Mouse (Mus musculus): ENCODE results near the gene Abcc3.

Abcc3 gene

DNA sequence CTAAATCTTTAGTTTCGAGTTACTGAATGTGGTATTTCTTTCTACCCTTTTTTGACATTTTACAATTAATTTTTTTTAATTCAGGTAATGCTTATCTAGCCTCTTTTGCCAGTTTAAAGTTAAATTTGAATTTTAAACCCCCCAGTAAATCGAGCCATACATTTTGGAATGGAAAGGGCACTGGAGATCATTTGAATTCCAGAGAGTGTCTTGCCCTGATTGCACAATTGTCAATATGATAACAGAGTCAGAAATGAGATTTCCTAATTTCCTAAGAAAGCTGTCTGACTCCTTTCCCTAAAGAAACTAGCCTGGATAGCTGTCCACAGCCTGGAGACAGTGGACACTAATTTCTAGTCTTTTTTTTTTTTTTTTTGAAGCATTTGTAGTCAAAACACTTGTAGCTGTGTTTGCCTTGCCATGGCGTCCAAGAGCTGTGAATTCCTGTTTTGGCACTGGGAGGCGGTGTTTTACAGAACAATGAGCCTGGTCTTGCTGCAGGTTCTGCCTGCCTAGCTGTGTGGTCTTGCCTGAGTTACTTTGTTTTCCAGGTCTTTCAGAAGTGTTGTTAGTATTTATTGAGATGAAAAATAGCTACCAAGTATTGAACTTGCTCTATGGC lies 63.4 kb downstream of the Abcc3 start:
- Histone ChIP-seq H3K36me3 (ENCODE audit: control insufficient read depth, insufficient read depth, low read length, poor library complexity, severe bottlenecking) (peaks cover 3% of the 10 kb centered on the region), H3K27me3 (ENCODE audit: control insufficient read depth, insufficient read depth, low read length, poor library complexity, severe bottlenecking) (no peaks in the 10 kb centered on the region)
- DNase-seq (ENCODE audit: low read depth, low spot score), result peak; percentile 51

DNA sequence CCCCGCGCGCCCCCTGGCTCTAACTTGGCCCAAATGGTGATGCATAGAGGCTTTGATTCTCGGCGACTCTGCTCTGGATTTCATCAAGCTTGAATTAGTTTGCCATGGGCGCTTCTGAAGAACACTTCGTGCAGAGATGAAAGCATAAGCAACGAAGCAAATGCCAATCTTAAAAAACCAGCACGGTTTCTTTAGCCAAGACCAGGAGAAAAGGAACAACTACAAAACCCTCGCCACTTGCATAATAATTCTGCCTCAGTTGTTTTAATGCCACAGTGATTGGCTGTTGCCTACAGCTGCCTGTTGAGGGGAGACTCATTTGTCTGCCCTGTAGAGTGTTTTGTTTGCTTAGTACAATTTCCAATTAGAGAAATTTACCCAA lies 64.2 kb downstream of the Abcc3 start:
- Histone ChIP-seq H3K27me3 (ENCODE audit: control insufficient read depth, insufficient read depth, low read length, poor library complexity, severe bottlenecking) (no peaks in the 10 kb centered on the region), H3K36me3 (ENCODE audit: control insufficient read depth, insufficient read depth, low read length, poor library complexity, severe bottlenecking) (no peaks in the 10 kb centered on the region)
- no peak for DNase-seq (ENCODE audit: low read depth, low spot score)

DNA sequence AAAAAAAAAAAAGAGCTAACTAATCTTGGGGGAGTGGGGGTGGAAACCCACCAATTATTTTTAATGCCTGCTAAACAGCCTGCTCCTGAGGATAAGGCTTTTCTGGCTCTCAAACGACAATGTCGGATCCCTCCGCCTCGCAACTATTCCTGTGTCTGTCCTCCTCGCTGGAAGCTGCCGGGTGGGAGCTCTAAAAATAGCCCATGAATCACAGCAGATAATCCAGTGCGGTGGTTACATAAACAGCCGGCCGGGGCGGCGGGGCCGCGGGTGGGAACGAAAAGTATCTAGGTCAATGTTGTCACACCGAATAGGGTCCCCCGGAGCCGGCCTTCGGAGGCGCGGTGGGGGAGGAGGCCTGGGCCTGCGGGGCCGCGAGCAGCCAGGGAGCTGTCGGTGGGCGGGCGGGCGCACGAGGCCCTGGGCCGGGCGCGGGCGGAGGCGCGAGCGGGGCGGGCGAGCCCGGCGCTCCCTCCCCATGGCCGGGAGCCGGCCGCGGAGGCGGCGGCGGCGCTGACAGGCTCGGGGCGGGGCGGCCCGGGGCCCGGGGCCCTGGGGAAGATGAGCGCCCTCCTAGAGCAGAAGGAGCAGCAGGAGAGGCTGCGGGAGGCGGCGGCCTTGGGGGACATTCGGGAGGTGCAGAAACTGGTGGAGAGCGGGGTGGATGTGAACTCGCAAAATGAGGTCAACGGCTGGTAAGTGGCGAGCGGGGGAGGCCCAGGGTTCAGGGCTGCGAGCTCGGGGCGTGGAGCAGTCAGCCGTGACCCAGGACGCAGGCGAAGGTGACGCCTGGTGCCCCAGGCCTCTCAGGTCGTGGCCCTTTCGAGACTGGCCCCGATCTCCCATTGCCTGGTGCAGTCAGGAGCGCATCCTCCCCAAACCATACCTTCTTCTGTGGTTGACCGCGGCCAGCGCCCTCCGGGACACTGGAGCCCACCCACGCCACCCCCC lies 64.8 kb downstream of the Abcc3 start, which contains the start of gene Ankrd40:
Ankrd40 (plus strand) TSS at position 309 of the 951 bp plus-strand sequence.
- no peaks in the 10 kb centered on the region for H3K27me3 ChIP-seq (ENCODE audit: control insufficient read depth, insufficient read depth, low read length, poor library complexity, severe bottlenecking)
- DNase-seq (ENCODE audit: low read depth, low spot score), result peak; percentile 88
- H3K36me3 ChIP-seq (ENCODE audit: control insufficient read depth, insufficient read depth, low read length, poor library complexity, severe bottlenecking), result no peaks in the 10 kb centered on the region

DNA sequence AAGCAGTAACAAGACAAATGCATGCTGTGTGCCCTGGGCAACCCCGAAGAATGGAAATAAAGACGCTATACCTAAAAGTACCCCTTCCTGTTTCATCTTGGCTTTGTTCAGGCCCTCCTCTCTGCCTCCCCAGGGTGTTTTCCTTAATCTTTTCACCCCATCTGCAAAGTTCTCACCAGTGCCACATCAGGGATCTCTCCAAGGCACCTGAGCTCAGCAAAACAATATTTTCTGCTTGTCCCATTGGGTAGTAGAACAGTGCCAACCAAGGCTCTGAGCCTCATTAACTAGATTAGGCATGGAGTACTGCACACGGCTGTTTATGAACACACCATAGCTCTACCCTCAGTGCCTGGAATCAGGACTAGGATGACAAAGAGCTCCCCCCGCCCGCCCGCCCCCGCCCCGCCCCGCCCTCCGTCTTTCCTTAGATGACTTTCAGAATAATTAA lies 65.8 kb downstream of the Abcc3 start:
- H3K36me3 ChIP-seq (ENCODE audit: control insufficient read depth, insufficient read depth, low read length, poor library complexity, severe bottlenecking), result no peaks in the 10 kb centered on the region
- H3K27me3 ChIP-seq (ENCODE audit: control insufficient read depth, insufficient read depth, low read length, poor library complexity, severe bottlenecking), result no peaks in the 10 kb centered on the region
- no peak for DNase-seq (ENCODE audit: low read depth, low spot score)

DNA sequence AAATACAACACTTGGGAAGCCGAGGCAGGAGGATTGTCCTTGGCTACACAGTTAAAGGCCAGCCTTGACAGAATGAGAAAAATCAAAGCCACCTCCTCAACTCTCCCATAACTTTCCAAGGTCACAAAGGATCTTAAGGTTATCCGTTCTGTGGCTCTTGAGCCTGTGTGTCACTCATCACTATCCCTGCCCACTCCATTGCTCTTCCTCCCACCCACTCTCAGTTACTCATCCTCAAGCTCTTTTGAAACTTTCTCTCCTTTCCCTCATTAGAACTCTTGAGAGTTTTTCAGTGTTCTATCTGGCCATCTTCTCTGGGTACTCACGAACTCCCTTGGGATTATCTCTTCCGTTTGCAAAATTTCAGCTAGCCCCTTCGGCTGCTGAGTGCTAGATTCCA lies 68.2 kb downstream of the Abcc3 start:
- H3K27me3 ChIP-seq (ENCODE audit: control insufficient read depth, insufficient read depth, low read length, poor library complexity, severe bottlenecking), result no peaks in the 10 kb centered on the region
- H3K36me3 ChIP-seq (ENCODE audit: control insufficient read depth, insufficient read depth, low read length, poor library complexity, severe bottlenecking), result no peaks in the 10 kb centered on the region

DNA sequence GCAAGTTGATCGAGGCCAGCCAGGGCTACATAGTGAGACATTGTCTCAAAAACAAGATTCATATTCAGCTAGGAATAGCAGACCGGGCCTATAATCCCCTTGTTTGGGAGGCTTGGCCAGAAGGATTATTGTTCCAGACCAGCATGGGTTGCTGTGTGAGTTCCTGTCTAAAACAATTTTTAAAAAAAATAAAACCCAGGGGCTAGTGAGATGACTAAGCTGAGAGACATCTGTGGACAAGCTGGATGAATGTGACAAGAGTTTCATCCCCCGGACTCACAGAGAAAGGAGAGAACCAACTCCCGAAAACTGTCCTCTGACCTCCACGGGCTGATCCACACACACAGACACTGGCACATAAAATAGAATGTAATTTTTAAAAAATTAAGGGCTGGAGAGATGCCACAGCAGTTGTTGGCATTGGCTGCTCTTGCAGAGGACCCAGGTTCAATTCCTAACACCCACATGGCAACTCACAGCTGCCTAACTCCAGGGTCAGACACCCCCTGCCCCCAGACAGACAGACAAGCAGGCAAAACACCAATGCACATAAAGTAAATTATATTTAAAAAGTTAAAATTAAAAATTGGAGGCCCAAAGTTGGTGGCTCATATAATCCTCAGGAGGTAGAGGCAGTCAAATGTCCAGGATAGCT lies 69.4 kb downstream of the Abcc3 start:
- peaks cover 3% of the 10 kb centered on the region; the same call in 1 of the 2 replicates for H3K36me3 ChIP-seq (ENCODE audit: control insufficient read depth, insufficient read depth, low read length, poor library complexity, severe bottlenecking)
- DNase-seq (ENCODE audit: low read depth, low spot score), result no peak
- H3K27me3 ChIP-seq (ENCODE audit: control insufficient read depth, insufficient read depth, low read length, poor library complexity, severe bottlenecking), result no peaks in the 10 kb centered on the region

More for the DNA sequence above, 68.2 kb downstream of the Abcc3 start:
- no peak for DNase-seq (ENCODE audit: low read depth, low spot score)

DNA sequence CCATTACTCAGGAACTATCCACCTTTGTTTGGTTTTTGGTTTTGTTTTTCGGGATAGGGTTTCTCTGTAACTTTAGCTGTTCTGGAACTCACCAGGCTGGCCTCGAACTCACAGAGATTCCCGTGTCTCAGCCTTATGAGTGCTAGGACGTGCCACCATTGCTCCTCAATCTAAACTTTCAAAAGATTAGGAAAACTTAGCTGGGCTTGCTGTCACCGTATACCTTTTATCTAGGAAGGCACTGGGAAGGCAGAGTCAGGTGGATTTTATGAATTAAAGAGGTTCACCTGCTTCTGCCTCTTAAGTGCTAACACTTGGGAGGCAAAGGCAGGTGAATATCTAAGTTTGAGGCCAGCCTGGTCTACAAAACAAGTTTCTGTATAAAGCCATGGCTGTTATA lies 70.2 kb downstream of the Abcc3 start:
- DNase-seq (ENCODE audit: low read depth, low spot score), result no peak
- Histone ChIP-seq H3K27me3 (ENCODE audit: control insufficient read depth, insufficient read depth, low read length, poor library complexity, severe bottlenecking) (no peaks in the 10 kb centered on the region), H3K36me3 (ENCODE audit: control insufficient read depth, insufficient read depth, low read length, poor library complexity, severe bottlenecking) (peaks cover 3% of the 10 kb centered on the region; the same call in 1 of the 2 replicates)

DNA sequence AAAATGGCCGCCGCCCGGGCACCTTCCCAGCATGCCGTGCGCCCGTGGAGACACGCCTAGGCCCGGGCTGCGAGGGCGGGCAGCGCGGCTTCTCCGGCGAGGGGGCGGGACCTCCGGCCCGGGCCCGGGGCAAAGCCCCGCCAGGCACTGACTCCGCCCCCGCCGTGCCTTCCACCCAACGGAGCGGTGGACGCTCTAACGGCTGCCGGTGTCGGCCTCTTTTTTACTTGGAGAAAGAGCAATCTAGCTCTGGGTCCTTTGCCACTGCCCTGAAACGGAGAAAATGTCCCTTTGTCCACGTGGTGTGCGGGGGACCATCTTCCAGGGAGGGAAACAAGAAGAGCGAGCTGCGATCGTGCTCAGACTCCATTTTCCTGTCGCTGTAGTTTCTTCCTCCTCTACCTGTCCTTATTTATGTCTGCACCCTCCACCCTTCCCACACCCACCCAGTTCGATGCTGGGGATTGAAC lies 70.8 kb downstream of the Abcc3 start, which contains the start of gene Luc7l3:
Luc7l3 (minus strand) TSS at position 58 of the 470 bp plus-strand sequence.
- DNase-seq (ENCODE audit: low read depth, low spot score), result peak; percentile 94
- Histone ChIP-seq H3K27me3 (ENCODE audit: control insufficient read depth, insufficient read depth, low read length, poor library complexity, severe bottlenecking) (no peaks in the 10 kb centered on the region), H3K36me3 (ENCODE audit: control insufficient read depth, insufficient read depth, low read length, poor library complexity, severe bottlenecking) (peaks cover 3% of the 10 kb centered on the region; the same call in 1 of the 2 replicates)

DNA sequence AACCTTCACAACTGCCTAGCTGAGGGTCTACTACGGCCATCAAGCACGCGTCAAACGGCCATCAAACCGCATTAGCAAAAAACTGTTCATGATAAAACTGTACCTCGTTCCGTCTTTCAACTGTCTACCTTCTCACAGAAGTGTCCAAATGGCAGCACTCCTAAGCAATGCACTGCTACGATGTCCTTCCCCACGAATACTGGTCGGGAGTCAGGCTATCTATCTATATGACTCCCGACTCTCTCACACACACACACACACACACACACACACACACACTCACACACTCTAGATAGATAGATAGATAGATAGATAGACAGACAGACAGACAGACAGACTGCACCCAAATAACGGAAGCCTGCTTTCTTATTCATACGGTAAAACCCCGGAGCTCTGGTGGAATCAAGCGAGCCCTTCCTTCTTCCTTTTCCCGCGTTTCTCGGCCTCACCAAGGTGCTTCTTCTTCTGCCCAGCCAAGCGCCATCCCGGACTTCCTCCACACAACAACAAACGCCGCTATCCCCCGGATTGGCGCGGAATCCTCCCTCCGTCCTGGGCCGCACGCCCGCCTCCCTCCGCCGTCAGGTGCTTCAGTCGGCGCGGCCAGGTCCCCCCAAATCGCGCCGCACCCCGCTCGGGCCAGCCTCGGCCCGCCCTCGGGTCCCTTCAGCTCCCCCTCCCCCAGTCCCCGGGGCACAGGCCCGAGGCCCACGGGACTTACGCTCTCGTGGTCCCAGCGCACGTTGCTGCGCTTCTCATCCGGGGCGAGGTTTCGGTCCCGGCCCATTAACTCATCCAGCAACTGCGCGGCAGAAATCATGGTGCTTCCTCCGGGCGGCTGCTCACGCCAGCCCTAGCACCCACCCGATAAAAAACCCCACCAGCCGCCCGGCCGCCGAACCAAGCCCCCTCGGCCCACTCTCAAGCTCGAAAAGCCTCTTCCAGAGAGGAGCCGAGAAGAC lies 71.5 kb downstream of the Abcc3 start:
- no peaks in the 10 kb centered on the region for H3K27me3 ChIP-seq (ENCODE audit: control insufficient read depth, insufficient read depth, low read length, poor library complexity, severe bottlenecking)
- DNase-seq (ENCODE audit: low read depth, low spot score), result no peak

DNA sequence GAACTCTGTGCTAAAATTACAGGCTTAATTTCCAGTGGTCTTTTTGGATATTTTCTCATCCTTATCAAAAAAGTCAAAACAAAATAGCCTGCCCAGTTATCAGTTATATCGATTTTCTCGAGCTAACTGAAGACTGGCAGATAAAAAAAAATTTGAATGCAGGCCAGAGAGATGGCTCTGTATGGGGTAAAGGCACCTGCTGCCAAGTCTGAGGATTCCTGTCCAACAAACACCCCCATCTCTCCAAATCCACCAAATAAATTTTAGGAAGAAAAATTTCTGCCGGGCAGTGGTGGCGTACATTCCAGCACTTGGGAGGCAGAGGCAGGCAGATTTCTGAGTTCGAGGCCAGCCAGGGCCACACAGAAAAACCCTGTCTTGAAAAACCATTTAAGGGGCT lies 74.7 kb downstream of the Abcc3 start:
- DNase-seq (ENCODE audit: low read depth, low spot score), result no peak
- Histone ChIP-seq H3K27me3 (ENCODE audit: control insufficient read depth, insufficient read depth, low read length, poor library complexity, severe bottlenecking) (no peaks in the 10 kb centered on the region), H3K36me3 (ENCODE audit: control insufficient read depth, insufficient read depth, low read length, poor library complexity, severe bottlenecking) (peaks cover 5% of the 10 kb centered on the region; the same call in 1 of the 2 replicates)

More for the DNA sequence above, 71.5 kb downstream of the Abcc3 start:
- peaks cover 3% of the 10 kb centered on the region; the same call in 1 of the 2 replicates for H3K36me3 ChIP-seq (ENCODE audit: control insufficient read depth, insufficient read depth, low read length, poor library complexity, severe bottlenecking)

DNA sequence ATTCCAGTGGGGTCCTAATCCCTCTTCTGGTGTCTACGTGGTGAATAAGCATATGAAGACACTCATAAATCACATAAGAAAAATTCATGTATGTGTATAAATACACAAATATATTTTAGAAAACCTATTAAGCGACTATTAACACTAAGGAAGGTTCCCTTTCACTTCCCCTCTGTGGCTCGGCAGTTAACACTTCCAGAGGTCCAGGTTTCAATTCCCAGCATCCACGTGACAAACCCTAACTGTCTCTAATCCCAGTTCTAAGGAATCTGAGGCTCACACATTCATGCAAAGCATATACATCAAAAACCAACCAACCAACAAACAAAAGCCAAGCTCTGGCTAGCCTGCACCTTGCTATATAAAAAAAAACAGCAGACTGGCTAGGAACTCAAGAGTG lies 75.3 kb downstream of the Abcc3 start:
- DNase-seq (ENCODE audit: low read depth, low spot score), result no peak
- H3K27me3 ChIP-seq (ENCODE audit: control insufficient read depth, insufficient read depth, low read length, poor library complexity, severe bottlenecking), result no peaks in the 10 kb centered on the region
- H3K36me3 ChIP-seq (ENCODE audit: control insufficient read depth, insufficient read depth, low read length, poor library complexity, severe bottlenecking), result peaks cover 5% of the 10 kb centered on the region; the same call in 1 of the 2 replicates

DNA sequence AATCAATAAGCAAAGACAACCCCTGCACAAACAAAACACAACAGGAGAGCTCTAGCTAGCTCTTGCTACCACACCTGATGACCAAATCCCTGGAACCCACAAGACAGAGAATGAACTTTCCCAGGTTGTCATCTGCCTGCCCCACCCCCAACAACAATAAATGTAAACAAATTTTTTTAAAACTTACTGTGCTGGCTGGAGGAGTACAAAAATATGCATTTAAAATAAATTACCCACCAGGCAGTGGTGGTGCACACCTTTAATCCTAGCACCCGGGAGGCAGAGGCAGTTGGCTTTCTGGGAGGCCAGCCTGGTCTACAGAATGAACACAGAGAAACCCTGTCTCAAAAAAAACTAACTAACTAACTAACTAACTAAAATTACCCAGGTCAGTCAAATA lies 75.8 kb downstream of the Abcc3 start:
- DNase-seq (ENCODE audit: low read depth, low spot score), result no peak
- no peaks in the 10 kb centered on the region for H3K27me3 ChIP-seq (ENCODE audit: control insufficient read depth, insufficient read depth, low read length, poor library complexity, severe bottlenecking)
- peaks cover 5% of the 10 kb centered on the region; the same call in 1 of the 2 replicates for H3K36me3 ChIP-seq (ENCODE audit: control insufficient read depth, insufficient read depth, low read length, poor library complexity, severe bottlenecking)

DNA sequence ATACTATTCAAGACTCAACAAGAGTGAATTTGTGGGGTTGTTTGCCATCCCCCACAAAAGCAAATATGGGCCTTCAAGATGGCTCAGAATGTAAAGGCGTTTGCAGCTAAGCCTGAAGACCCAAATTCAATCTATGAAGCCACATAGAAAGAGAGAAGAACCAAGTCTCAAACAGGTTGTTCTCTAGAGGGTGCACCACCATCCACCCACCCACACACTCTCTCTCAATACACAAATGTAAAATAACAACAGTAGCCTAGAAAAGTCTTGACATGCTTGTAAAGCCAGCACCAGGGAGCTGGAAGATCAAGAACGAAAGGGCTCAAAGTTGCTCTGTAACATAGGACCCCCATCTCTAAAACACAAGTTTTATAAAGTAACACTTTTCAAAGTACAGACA lies 76.3 kb downstream of the Abcc3 start:
- Histone ChIP-seq H3K36me3 (ENCODE audit: control insufficient read depth, insufficient read depth, low read length, poor library complexity, severe bottlenecking) (peaks cover 5% of the 10 kb centered on the region; the same call in 1 of the 2 replicates), H3K27me3 (ENCODE audit: control insufficient read depth, insufficient read depth, low read length, poor library complexity, severe bottlenecking) (no peaks in the 10 kb centered on the region)
- DNase-seq (ENCODE audit: low read depth, low spot score), result no peak
